Mouse (Mus musculus) CH12.LX (cell line): ENCODE measurements at regions not wholly inside any gene's neighbourhood (a gene's known extent, or its start where the extent isn't known, plus 50 kb on each side); places are given as distances from the start of the nearest gene placed in this dataset.

ENCODE experiments used
- DNase-seq: peaks from one replicate; pipeline ENCODE4 v3.0.0-alpha.2; 2013; ENCODE audit errors: extremely low read depth
- H3K27ac ChIP-seq: 2 replicates; pipeline ENCODE4 v1.5.1; 2012; ENCODE audit warnings: low read depth, mild to moderate bottlenecking, control low read depth, moderate library complexity; ENCODE audit not compliant: insufficient read depth
- H3K27me3 ChIP-seq: replicated peaks from 2 replicates; pipeline ENCODE3; 2012; ENCODE audit warnings: inconsistent platforms
- H3K36me3 ChIP-seq, 2 experiments: replicated peaks in 1 of 2; 2 replicates each; pipeline versions ENCODE3 to v1.6.1; 2012; ENCODE audit warnings: inconsistent platforms in 1 of 2, low read length in 1 of 2, mild to moderate bottlenecking in 1 of 2, mixed read lengths in 1 of 2, moderate library complexity in 1 of 2; ENCODE audit not compliant: control insufficient read depth in 1 of 2, insufficient read depth in 1 of 2
- H3K4me1 ChIP-seq, 2 experiments: 2 replicates each; pipeline ENCODE4 v1.6.1; 2012; ENCODE audit warnings: inconsistent platforms in 1 of 2, moderate library complexity in 1 of 2; ENCODE audit not compliant: insufficient read depth in 2 of 2, control insufficient read depth in 1 of 2
- H3K4me2 ChIP-seq: 2 replicates; pipeline ENCODE4 v1.6.1; 2012; ENCODE audit warnings: low read depth, mild to moderate bottlenecking, control low read depth; ENCODE audit not compliant: poor library complexity, insufficient read depth, severe bottlenecking
- H3K4me3 ChIP-seq, 3 experiments: fragments of 150-350 bp in 1 of 3; sonication (generic) in 1 of 3; replicated peaks in 1 of 3; 2 replicates each; pipeline versions ENCODE3 to v1.5.1; 2011 to 2012; ENCODE audit warnings: low read depth in 2 of 3, low read length in 2 of 3, mild to moderate bottlenecking in 2 of 3, moderate library complexity in 2 of 3, control low read depth in 1 of 3, improper control_type of control experiment in 1 of 3, inconsistent platforms in 1 of 3, mixed read lengths in 1 of 3; ENCODE audit not compliant: poor library complexity in 1 of 3
- H3K79me2 ChIP-seq: replicated peaks from 2 replicates; pipeline ENCODE4 v1.6.1; 2012; ENCODE audit warnings: mild to moderate bottlenecking, moderate library complexity; ENCODE audit not compliant: control insufficient read depth, poor library complexity, insufficient read depth, severe bottlenecking; ENCODE audit errors: extremely low read depth
- H3K9ac ChIP-seq: 2 replicates; pipeline ENCODE4 v1.6.1; 2012; ENCODE audit warnings: low read depth, mild to moderate bottlenecking, control low read depth, moderate library complexity; ENCODE audit not compliant: insufficient read depth
- H3K9me3 ChIP-seq: replicated peaks from 2 replicates; pipeline ENCODE3; 2012; ENCODE audit warnings: low read length, inconsistent platforms, mixed read lengths
- CTCF ChIP-seq, 2 experiments: IDR thresholded peaks in 1 of 2; conservative IDR thresholded peaks in 1 of 2; 2 replicates each; pipeline ENCODE4 v1.5.1; 2011 to 2012; ENCODE audit warnings: low read depth in 2 of 2, low read length in 2 of 2, improper control_type of control experiment in 1 of 2, inconsistent platforms in 1 of 2, mild to moderate bottlenecking in 1 of 2, moderate library complexity in 1 of 2
- E2F4 ChIP-seq: IDR thresholded peaks from 2 replicates; pipeline ENCODE4 v1.6.1; 2011; ENCODE audit warnings: low read depth, low read length, improper control_type of control experiment; ENCODE audit not compliant: insufficient replicate concordance
- EP300 ChIP-seq: IDR thresholded peaks from 2 replicates; pipeline ENCODE4 v1.6.1; 2011; ENCODE audit warnings: low read length, improper control_type of control experiment
- GABPA ChIP-seq: IDR thresholded peaks from 2 replicates; pipeline ENCODE4 v1.6.1; 2012; ENCODE audit warnings: low read depth, low read length, improper control_type of control experiment, inconsistent platforms; ENCODE audit not compliant: insufficient replicate concordance
- HCFC1 ChIP-seq: IDR thresholded peaks from 2 replicates; pipeline ENCODE4 v1.6.1; 2012; ENCODE audit warnings: low read depth, mild to moderate bottlenecking, inconsistent platforms, low read length, improper control_type of control experiment
- IRF4 ChIP-seq: IDR thresholded peaks from 2 replicates; pipeline ENCODE4 v1.6.1; 2014; ENCODE audit warnings: low read depth, mild to moderate bottlenecking, inconsistent platforms, low read length, improper control_type of control experiment
- JUN ChIP-seq: IDR thresholded peaks from 2 replicates; pipeline ENCODE4 v1.6.1; 2011; ENCODE audit warnings: low read depth, mild to moderate bottlenecking, low read length, improper control_type of control experiment, moderate library complexity; ENCODE audit not compliant: insufficient read depth
- MAZ ChIP-seq: IDR thresholded peaks from 2 replicates; pipeline ENCODE4 v1.6.1; 2012; ENCODE audit warnings: low read depth, mild to moderate bottlenecking, inconsistent platforms, low read length, improper control_type of control experiment, moderate library complexity
- PAX5 ChIP-seq: IDR thresholded peaks from 2 replicates; pipeline ENCODE4 v1.6.1; 2012; ENCODE audit warnings: low read length, inconsistent platforms, mixed read lengths
- RCOR1 ChIP-seq: conservative IDR thresholded peaks from 2 replicates; pipeline ENCODE4 v1.6.1; 2012; ENCODE audit warnings: low read depth, mild to moderate bottlenecking, inconsistent platforms, low read length, improper control_type of control experiment
- SIN3A ChIP-seq: IDR thresholded peaks from 2 replicates; pipeline ENCODE4 v1.6.1; 2012; ENCODE audit warnings: low read length, improper control_type of control experiment, inconsistent platforms
- TBP ChIP-seq: conservative IDR thresholded peaks from 2 replicates; pipeline ENCODE4 v1.6.1; 2011; ENCODE audit warnings: low read depth, low read length, improper control_type of control experiment
- USF2 ChIP-seq: conservative IDR thresholded peaks from 2 replicates; pipeline ENCODE4 v1.6.1; 2011; ENCODE audit warnings: low read depth, low read length, improper control_type of control experiment
- ZMIZ1 ChIP-seq: IDR thresholded peaks from 2 replicates; pipeline ENCODE4 v1.6.1; 2012; ENCODE audit warnings: low read depth, mild to moderate bottlenecking, inconsistent platforms, low read length, improper control_type of control experiment
- ZNF384 ChIP-seq: IDR thresholded peaks from 2 replicates; pipeline ENCODE4 v1.6.1; 2012; ENCODE audit warnings: low read depth, low read length, improper control_type of control experiment, inconsistent platforms
- dilution Hi-C: fragments of 300-500 bp; cut with MboI; formaldehyde crosslinking; loops from 2 replicates; pipeline ENCODE4 v1.14.3; 2020; ENCODE audit warnings: low sequenced_read_pairs; ENCODE audit not compliant: extremely low pct_unique_long_range_greater_than_20kb, extremely low pct_ligation_motif_present
- in situ Hi-C: fragments of 300-500 bp; cut with MboI; formaldehyde crosslinking; loops from 3 replicates; pipeline ENCODE4 v1.14.3; 2019; ENCODE audit warnings: low sequenced_read_pairs, low pct_ligation_motif_present, low pct_unique_long_range_greater_than_20kb, mixed read lengths

DNA sequence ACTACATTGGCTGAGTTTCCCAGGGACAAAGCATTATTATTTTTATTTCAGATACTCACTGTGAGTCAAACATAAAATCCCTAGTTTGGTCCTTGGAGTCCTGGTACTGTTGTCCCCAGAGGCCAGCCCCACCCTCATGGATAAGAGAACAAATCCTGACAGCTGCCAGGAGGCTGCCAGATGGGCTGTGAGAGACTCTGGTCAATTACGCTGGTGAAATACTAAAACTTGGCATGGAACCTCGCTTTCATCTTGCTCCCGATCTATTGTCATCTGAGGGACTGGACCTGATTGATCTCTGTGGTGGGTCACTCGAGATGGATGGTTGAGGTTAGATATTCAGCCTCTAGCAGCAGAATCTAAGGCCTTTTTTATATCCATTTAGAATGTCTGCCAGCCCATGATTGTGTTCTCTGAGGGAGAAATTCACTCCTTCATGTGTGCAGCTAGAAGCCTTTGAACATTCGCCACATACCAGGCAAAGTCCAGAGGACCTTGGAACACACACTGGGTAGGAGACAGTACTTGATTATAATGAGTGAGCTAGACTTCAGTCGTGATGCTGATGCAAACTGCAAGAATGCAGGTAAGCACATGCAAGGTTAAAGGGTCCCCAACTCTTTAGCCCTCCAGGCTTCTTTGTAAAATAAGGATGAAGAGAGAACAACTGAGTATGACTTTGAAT lies 95.4 kb upstream of the Sox11 start:
- H3K27ac ChIP-seq: no peak overlapping the region
- no peaks in the 10 kb centered on the region for H3K27me3 ChIP-seq
- H3K9me3 ChIP-seq: peaks cover 72% of the 10 kb centered on the region
- in situ Hi-C loops (no loop called here), dilution Hi-C loops (no loop called here)
- no peak overlapping the region for H3K4me2 ChIP-seq
- H3K9ac ChIP-seq: no peak overlapping the region
- H3K4me3 ChIP-seq: no peak overlapping the region
- no peaks in the 10 kb centered on the region for H3K4me1 ChIP-seq
- no peak for TF ChIP-seq PAX5
- TF ChIP-seq USF2: no peak
- TF ChIP-seq JUN: no peak
- TF ChIP-seq EP300: no peak
- TF ChIP-seq MAZ: no peak
- TF ChIP-seq IRF4: no peak
- TF ChIP-seq CTCF (conservative IDR thresholded peaks at IDR 0.05 in 1 of 2, IDR thresholded peaks at IDR 0.05 in 1 of 2; ENCODE audit: low read depth in 2 of 2, low read length in 2 of 2): no peak
- no peak for TF ChIP-seq E2F4
- no peak for TF ChIP-seq HCFC1
- no peak for TF ChIP-seq RCOR1
- no peak for TF ChIP-seq SIN3A
- no peaks in the 10 kb centered on the region for H3K36me3 ChIP-seq
- DNase-seq: no peak
- H3K79me2 ChIP-seq: no peaks in the 10 kb centered on the region

DNA sequence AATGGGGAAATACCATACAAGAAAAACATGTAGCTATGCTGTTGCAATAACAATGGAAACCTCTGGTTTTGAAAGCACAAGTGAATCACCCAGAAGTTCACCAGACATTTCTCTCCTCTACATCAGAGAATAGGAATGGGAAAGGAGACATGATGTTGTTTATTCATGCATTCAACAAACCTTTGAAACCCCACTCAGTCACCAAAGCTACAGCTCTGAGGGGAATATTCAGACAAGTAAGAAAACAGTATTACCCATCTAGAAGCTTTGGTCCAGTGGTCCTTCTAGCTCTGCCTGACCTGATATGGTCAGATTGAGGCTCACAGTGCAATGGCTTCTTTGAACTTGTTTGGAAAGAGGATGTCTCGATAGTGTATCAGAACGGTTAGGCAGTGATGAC lies 89.0 kb upstream of the Sox11 start:
- H3K79me2 ChIP-seq: no peaks in the 10 kb centered on the region
- TF ChIP-seq GABPA (no peak), ZNF384 (no peak), ZMIZ1 (no peak), TBP (no peak), IRF4 (no peak)
- H3K27ac ChIP-seq: no peak overlapping the region
- dilution Hi-C loops (no loop called here), in situ Hi-C loops (no loop called here)
- no peaks in the 10 kb centered on the region for H3K27me3 ChIP-seq
- no peak overlapping the region for H3K4me2 ChIP-seq
- H3K36me3 ChIP-seq: no peaks in the 10 kb centered on the region
- no peak overlapping the region for H3K9ac ChIP-seq
- no peak overlapping the region for H3K4me3 ChIP-seq
- no peak for DNase-seq
- no peaks in the 10 kb centered on the region for H3K4me1 ChIP-seq
- peaks cover 69% of the 10 kb centered on the region for H3K9me3 ChIP-seq
